Mouse (Mus musculus) hindbrain, embryonic 13.5 days (tissue): Measurements from ENCODE around the gene Spsb3. TPM values are rescaled to one million over a fixed set of nuclear protein-coding genes. Genes with fewer than 3 reads are reported as not detected.

ENCODE experiments used
- ATAC-seq: fragments of 200-750 bp; cut with Nextera tagmentation; 2 replicates; pipeline ENCODE4 v1.8.0; 2017; ENCODE audit warnings: moderate TSS enrichment; ENCODE audit not compliant: low FRiP score
- H3K27ac ChIP-seq: fragments of 300-500 bp; sonication (generic); 2 replicates; pipeline ENCODE4 v1.5.1; 2015; ENCODE audit warnings: inconsistent platforms, mild to moderate bottlenecking, moderate library complexity
- H3K27me3 ChIP-seq: fragments of 300-500 bp; sonication (generic); 2 replicates; pipeline ENCODE4 v1.6.1; 2015; ENCODE audit warnings: mild to moderate bottlenecking, inconsistent platforms
- H3K36me3 ChIP-seq: fragments of 300-500 bp; sonication (generic); 2 replicates; pipeline ENCODE4 v1.6.1; 2015; ENCODE audit warnings: mild to moderate bottlenecking, inconsistent platforms
- H3K4me1 ChIP-seq: fragments of 300-500 bp; sonication (generic); replicated peaks from 2 replicates; pipeline ENCODE4 v1.6.1; 2015; ENCODE audit warnings: inconsistent platforms
- H3K4me2 ChIP-seq: fragments of 300-500 bp; sonication (generic); 2 replicates; pipeline ENCODE4 v1.6.1; 2015; ENCODE audit warnings: inconsistent platforms, mild to moderate bottlenecking, moderate library complexity
- H3K4me3 ChIP-seq: fragments of 300-500 bp; sonication (generic); 2 replicates; pipeline ENCODE4 v1.5.1; 2015; ENCODE audit warnings: mild to moderate bottlenecking, inconsistent platforms
- H3K9ac ChIP-seq: fragments of 300-500 bp; sonication (generic); 2 replicates; pipeline ENCODE4 v1.6.1; 2015; ENCODE audit warnings: mild to moderate bottlenecking, inconsistent platforms
- H3K9me3 ChIP-seq: fragments of 300-500 bp; sonication (generic); 2 replicates; pipeline ENCODE4 v1.6.1; 2016; ENCODE audit warnings: inconsistent platforms
- WGBS: fragments of 180-500 bp; shearing (Covaris S2); methylation state at CpG from one replicate; pipeline ENCODE4 v1.1.7; 2015; 5-methylcytosine and 5-hydroxymethylcytosine counted together
- polyA plus RNA-seq: library from polyadenylated mRNA; unstranded; fragments of >200 nt; fragmentation: Nextera tagmentation; extraction: Ambion mirVana; gene quantifications from 2 replicates; pipeline ENCODE4 v1.2.1, GENCODE M21; 2015

The Spsb3 gene
- polyA plus RNA-seq = 72.8 and 80.0 TPM in 2 replicates

- peaks cover 52% of the 10 kb centered on the region for H3K36me3 ChIP-seq
- peaks cover 39% of the 10 kb centered on the region for H3K4me1 ChIP-seq
- WGBS = under 1% methylated on average over 69 of the region's 69 CpGs
- no peaks in the 10 kb centered on the region for H3K9me3 ChIP-seq
- H3K4me3 ChIP-seq = peak within 1 kb of the TSS; percentile 92
- peak within 1 kb of the TSS; percentile 94 for H3K9ac ChIP-seq
- peak; percentile 98 for ATAC-seq
- peak within 1 kb of the TSS; percentile 85 for H3K27ac ChIP-seq
- no peaks in the 10 kb centered on the region for H3K27me3 ChIP-seq
- H3K4me2 ChIP-seq = peak within 1 kb of the TSS; percentile 96
Observed at GRCm38 (mm10) chr17:24886134-24886931, at the start of gene Spsb3, which contains the start of gene Nubp2. Gene Spsb3 (plus strand): TSS chr17:24886643. Gene Nubp2 (minus strand): TSS chr17:24886349.

GRCm38 (mm10) chr17:24839842-24840241, 46.6 kb upstream of the Spsb3 start, which contains the start of gene Hagh:
Gene Hagh (plus strand): TSS chr17:24840143.
- H3K4me1 ChIP-seq = no peaks in the 10 kb centered on the region
- no peaks in the 10 kb centered on the region for H3K36me3 ChIP-seq
- ATAC-seq = no peak
- H3K4me2 ChIP-seq = no peak within 1 kb of the TSS
- H3K27ac ChIP-seq = no peak within 1 kb of the TSS
- WGBS = 73% methylated on average over 8 of the region's 8 CpGs
- peaks cover 27% of the 10 kb centered on the region for H3K27me3 ChIP-seq
- no peak within 1 kb of the TSS; the same call in 1 of the 2 replicates for H3K9ac ChIP-seq
- no peaks in the 10 kb centered on the region for H3K9me3 ChIP-seq
- no peak within 1 kb of the TSS for H3K4me3 ChIP-seq

- Histone ChIP-seq H3K4me3 (no peak overlapping the region), H3K9me3 (no peaks in the 10 kb centered on the region), H3K9ac (no peak overlapping the region), H3K27me3 (peaks cover 30% of the 10 kb centered on the region), H3K4me1 (no peaks in the 10 kb centered on the region), H3K27ac (no peak overlapping the region), H3K4me2 (no peak overlapping the region), H3K36me3 (no peaks in the 10 kb centered on the region)
- 66% methylated on average over 5 of the region's 5 CpGs for WGBS
- ATAC-seq = no peak
Observed at GRCm38 (mm10) chr17:24840341-24840740, 46.1 kb upstream of the Spsb3 start.

- WGBS = 56% methylated on average over 4 of the region's 4 CpGs
- no peaks in the 10 kb centered on the region for H3K4me1 ChIP-seq
- no peak overlapping the region for H3K9ac ChIP-seq
- H3K27me3 ChIP-seq = peaks cover 27% of the 10 kb centered on the region
- no peaks in the 10 kb centered on the region for H3K36me3 ChIP-seq
- no peaks in the 10 kb centered on the region for H3K9me3 ChIP-seq
- no peak for ATAC-seq
- no peak overlapping the region for H3K4me2 ChIP-seq
- no peak overlapping the region for H3K4me3 ChIP-seq
- no peak overlapping the region for H3K27ac ChIP-seq
Observed at GRCm38 (mm10) chr17:24841133-24841532, 45.3 kb upstream of the Spsb3 start.

- H3K27ac ChIP-seq = no peak overlapping the region
- no peak overlapping the region for H3K4me3 ChIP-seq
- no peak overlapping the region for H3K4me2 ChIP-seq
- no peak overlapping the region for H3K9ac ChIP-seq
- no peaks in the 10 kb centered on the region for H3K36me3 ChIP-seq
- H3K4me1 ChIP-seq = peaks cover 2% of the 10 kb centered on the region; the same call in 1 of the 2 replicates
- no peak for ATAC-seq
- peaks cover 25% of the 10 kb centered on the region for H3K27me3 ChIP-seq
- 55% methylated on average over 2 of the region's 2 CpGs for WGBS
- no peaks in the 10 kb centered on the region for H3K9me3 ChIP-seq
Observed at GRCm38 (mm10) chr17:24842631-24843030, 43.8 kb upstream of the Spsb3 start.

GRCm38 (mm10) chr17:24844525-24844924, 41.9 kb upstream of the Spsb3 start:
- H3K4me3 ChIP-seq = no peak overlapping the region
- peaks cover 25% of the 10 kb centered on the region for H3K27me3 ChIP-seq
- no peaks in the 10 kb centered on the region for H3K36me3 ChIP-seq
- H3K4me1 ChIP-seq = peaks cover 14% of the 10 kb centered on the region
- 52% methylated on average over 9 of the region's 9 CpGs for WGBS
- no peak overlapping the region for H3K27ac ChIP-seq
- H3K9ac ChIP-seq = no peak overlapping the region
- H3K4me2 ChIP-seq = no peak overlapping the region
- ATAC-seq = no peak
- no peaks in the 10 kb centered on the region for H3K9me3 ChIP-seq

GRCm38 (mm10) chr17:24847386-24847785, 39.1 kb upstream of the Spsb3 start:
- Histone ChIP-seq H3K9me3 (no peaks in the 10 kb centered on the region), H3K9ac (no peak overlapping the region), H3K4me1 (peaks cover 27% of the 10 kb centered on the region), H3K27ac (no peak overlapping the region), H3K27me3 (peaks cover 18% of the 10 kb centered on the region), H3K4me3 (no peak overlapping the region), H3K36me3 (no peaks in the 10 kb centered on the region), H3K4me2 (no peak overlapping the region)
- ATAC-seq = no peak
- 97% methylated on average over 1 of the region's 1 CpGs for WGBS

GRCm38 (mm10) chr17:24848600-24849031, 37.8 kb upstream of the Spsb3 start:
- Histone ChIP-seq H3K4me1 (peaks cover 27% of the 10 kb centered on the region), H3K9ac (peak overlapping the region; percentile 29; the same call in 1 of the 2 replicates), H3K27me3 (peaks cover 18% of the 10 kb centered on the region)

GRCm38 (mm10) chr17:24849733-24850064, 36.7 kb upstream of the Spsb3 start:
- no peaks in the 10 kb centered on the region for H3K9me3 ChIP-seq
- under 1% methylated on average over 21 of the region's 21 CpGs for WGBS
- peaks cover 13% of the 10 kb centered on the region for H3K27me3 ChIP-seq
- ATAC-seq = no peak; the same call in 1 of the 2 replicates
- H3K27ac ChIP-seq = peak overlapping the region; percentile 95
- peaks cover 16% of the 10 kb centered on the region for H3K36me3 ChIP-seq
- H3K4me2 ChIP-seq = peak overlapping the region; percentile 91
- H3K4me3 ChIP-seq = peak overlapping the region; percentile 80
- peaks cover 27% of the 10 kb centered on the region for H3K4me1 ChIP-seq
- H3K9ac ChIP-seq = peak overlapping the region; percentile 84

More at GRCm38 (mm10) chr17:24848600-24849031, 37.8 kb upstream of the Spsb3 start:
- Histone ChIP-seq H3K27ac (no peak overlapping the region), H3K4me2 (peak overlapping the region; percentile 91), H3K9me3 (no peaks in the 10 kb centered on the region), H3K4me3 (peak overlapping the region; percentile 80), H3K36me3 (peaks cover 6% of the 10 kb centered on the region)
- ATAC-seq = no peak

GRCm38 (mm10) chr17:24850065-24850772, 36.2 kb upstream of the Spsb3 start, which contains the start of gene Fahd1:
Gene Fahd1 (minus strand): TSS chr17:24850364.
- peak; percentile 100 for ATAC-seq
- peak within 1 kb of the TSS; percentile 84 for H3K9ac ChIP-seq
- H3K9me3 ChIP-seq = no peaks in the 10 kb centered on the region

GRCm38 (mm10) chr17:24850773-24851127, 35.7 kb upstream of the Spsb3 start:
- peaks cover 7% of the 10 kb centered on the region for H3K27me3 ChIP-seq
- H3K27ac ChIP-seq = peak overlapping the region; percentile 95
- no peak for ATAC-seq
- peak overlapping the region; percentile 82 for H3K9ac ChIP-seq
- peaks cover 24% of the 10 kb centered on the region for H3K36me3 ChIP-seq
- peak overlapping the region; percentile 80 for H3K4me3 ChIP-seq
- peak overlapping the region; percentile 91 for H3K4me2 ChIP-seq
- H3K9me3 ChIP-seq = no peaks in the 10 kb centered on the region
- H3K4me1 ChIP-seq = peaks cover 27% of the 10 kb centered on the region
- WGBS = 2% methylated on average over 20 of the region's 20 CpGs

More at GRCm38 (mm10) chr17:24850065-24850772, 36.2 kb upstream of the Spsb3 start, which contains the start of gene Fahd1:
- Histone ChIP-seq H3K27ac (peak within 1 kb of the TSS; percentile 95), H3K4me1 (peaks cover 27% of the 10 kb centered on the region), H3K4me3 (peak within 1 kb of the TSS; percentile 80), H3K4me2 (peak within 1 kb of the TSS; percentile 91), H3K36me3 (peaks cover 18% of the 10 kb centered on the region), H3K27me3 (peaks cover 9% of the 10 kb centered on the region)
- WGBS = under 1% methylated on average over 58 of the region's 58 CpGs

- Histone ChIP-seq H3K4me1 (peaks cover 27% of the 10 kb centered on the region), H3K27me3 (peaks cover 7% of the 10 kb centered on the region), H3K36me3 (peaks cover 30% of the 10 kb centered on the region), H3K9ac (peak overlapping the region; percentile 82), H3K27ac (no peak overlapping the region), H3K4me2 (peak overlapping the region; percentile 91), H3K9me3 (no peaks in the 10 kb centered on the region), H3K4me3 (peak overlapping the region; percentile 80)
- ATAC-seq = no peak
- WGBS = 85% methylated on average over 10 of the region's 10 CpGs
Observed at GRCm38 (mm10) chr17:24851381-24852125, 34.9 kb upstream of the Spsb3 start.
